Mouse (Mus musculus) limb, embryonic 14.5 days (tissue): ENCODE measurements around the gene Nfkbia. TPM values are rescaled to one million over a fixed set of nuclear protein-coding genes. Genes with fewer than 3 reads are reported as not detected.

Experiments
- ATAC-seq: fragments of 200-750 bp; cut with Nextera tagmentation; 2 replicates; pipeline ENCODE4 v1.8.0; 2017; ENCODE audit warnings: low read depth, moderate number of reproducible peaks, moderate TSS enrichment; ENCODE audit not compliant: low FRiP score
- DNase-seq: peaks from one replicate; pipeline ENCODE4 v3.0.0-alpha.2; 2015; ENCODE audit warnings: low spot score
- H3K27ac ChIP-seq: fragments of 300-500 bp; sonication (generic); replicated peaks from 2 replicates; pipeline ENCODE4 v1.5.1; 2014; ENCODE audit warnings: low read depth, mild to moderate bottlenecking, low read length, moderate library complexity, mixed read lengths
- H3K27me3 ChIP-seq: fragments of 300-500 bp; sonication (generic); 2 replicates; pipeline ENCODE4 v1.6.1; 2014; ENCODE audit warnings: low read length, mixed read lengths; ENCODE audit not compliant: control insufficient read depth, insufficient read depth
- H3K36me3 ChIP-seq: fragments of 300-500 bp; sonication (generic); 2 replicates; pipeline ENCODE4 v1.6.1; 2014; ENCODE audit warnings: mild to moderate bottlenecking, low read length, moderate library complexity, mixed read lengths; ENCODE audit not compliant: control insufficient read depth, insufficient read depth
- H3K4me1 ChIP-seq: fragments of 300-500 bp; sonication (generic); 2 replicates; pipeline ENCODE4 v1.6.1; 2014; ENCODE audit warnings: antibody characterized with exemption, low read length, mixed read lengths; ENCODE audit not compliant: control insufficient read depth, insufficient read depth
- H3K4me2 ChIP-seq: fragments of 300-500 bp; sonication (generic); replicated peaks from 2 replicates; pipeline ENCODE4 v1.6.1; 2014; ENCODE audit warnings: low read depth, mild to moderate bottlenecking, low read length, moderate library complexity; ENCODE audit not compliant: severe bottlenecking
- H3K4me3 ChIP-seq: fragments of 300-500 bp; sonication (generic); replicated peaks from 2 replicates; pipeline ENCODE4 v1.5.1; 2014; ENCODE audit warnings: low read length
- H3K9ac ChIP-seq: fragments of 300-500 bp; sonication (generic); 2 replicates; pipeline ENCODE4 v1.6.1; 2014; ENCODE audit warnings: mild to moderate bottlenecking, low read depth, low read length, moderate library complexity; ENCODE audit not compliant: severe bottlenecking
- H3K9me3 ChIP-seq: fragments of 300-500 bp; sonication (generic); 2 replicates; pipeline ENCODE4 v1.6.1; 2016; ENCODE audit warnings: low read length; ENCODE audit not compliant: control insufficient read depth
- POLR2A ChIP-seq: fragments of 200-500 bp; IDR thresholded peaks from 2 replicates; pipeline ENCODE4 v1.8.0; 2012; ENCODE audit warnings: inconsistent platforms, mild to moderate bottlenecking, moderate library complexity, borderline replicate concordance; ENCODE audit not compliant: insufficient read depth, insufficient read length; ENCODE audit errors: extremely low read depth
- WGBS: fragments of 180-500 bp; shearing (Covaris S2); extraction: QIAGEN DNeasy Blood & Tissue Kit; methylation state at CpG from one replicate; pipeline ENCODE4 v1.1.7; 2014; 5-methylcytosine and 5-hydroxymethylcytosine counted together
- polyA plus RNA-seq, 2 experiments: library from polyadenylated mRNA; depleted of rRNA in 1 of 2; stranded (reverse) in 1 of 2; unstranded in 1 of 2; fragments of >200 nt; fragmentation: Nextera tagmentation in 1 of 2; extraction: Ambion mirVana in 1 of 2; gene quantifications; 2 replicates each; pipeline versions ENCODE4 v1.2.1 to v1.2.3; 2012 to 2014

The Nfkbia gene
- polyA plus RNA-seq, 2 experiments: 76.0 to 111 TPM

DNA sequence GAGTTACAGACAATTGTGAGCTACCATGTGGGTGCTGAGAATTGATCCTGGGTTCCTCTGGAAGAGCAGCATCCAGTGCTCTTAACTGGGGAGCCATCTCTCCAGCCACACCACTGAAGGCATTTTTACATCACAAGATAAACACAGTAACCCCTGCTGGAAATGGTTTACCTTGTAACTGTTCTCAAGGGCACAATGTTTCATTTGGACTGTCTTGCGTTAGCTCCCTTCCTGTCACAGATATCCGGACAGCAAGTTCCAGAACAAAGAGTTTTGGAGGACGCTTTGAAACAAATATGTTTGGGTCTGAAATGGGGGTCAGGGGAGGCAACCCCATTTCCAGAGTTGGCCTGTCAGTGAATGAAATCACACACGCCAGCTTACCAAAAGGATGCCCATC is 46.9 kb downstream of the Nfkbia start:
- Histone ChIP-seq H3K27me3 (no peaks in the 10 kb centered on the region), H3K9me3 (no peaks in the 10 kb centered on the region), H3K27ac (peak overlapping the region; percentile 88; the same call in 1 of the 2 replicates), H3K4me3 (no peak overlapping the region), H3K4me2 (no peak overlapping the region), H3K4me1 (peaks cover 25% of the 10 kb centered on the region), H3K9ac (no peak overlapping the region), H3K36me3 (no peaks in the 10 kb centered on the region)
- ATAC-seq: no peak
- no peak for TF ChIP-seq POLR2A
- 87% methylated on average over 4 of the region's 4 CpGs for WGBS
- no peak for DNase-seq

DNA sequence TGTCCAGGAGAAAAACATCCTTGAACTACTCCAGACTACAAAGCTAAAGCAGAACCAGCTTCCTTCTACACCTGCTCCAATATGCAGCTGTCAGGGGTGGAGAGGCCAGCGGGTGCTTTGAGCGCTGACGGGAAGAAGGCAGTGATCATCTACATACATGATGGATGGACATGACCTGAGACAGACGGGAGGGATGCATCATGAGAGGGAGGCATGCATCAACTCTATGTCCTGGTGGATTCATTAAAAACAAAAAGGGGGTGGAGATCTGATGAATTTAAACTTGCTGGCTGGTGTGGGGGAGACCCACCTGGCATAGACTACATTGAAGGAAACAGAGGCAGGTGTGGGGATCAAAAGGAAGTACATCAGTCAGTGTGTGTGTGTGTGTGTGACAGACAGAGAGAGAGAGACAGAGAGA is 48.4 kb downstream of the Nfkbia start:
- Histone ChIP-seq H3K9me3 (no peaks in the 10 kb centered on the region), H3K27me3 (no peaks in the 10 kb centered on the region), H3K36me3 (no peaks in the 10 kb centered on the region), H3K4me2 (no peak overlapping the region), H3K4me3 (no peak overlapping the region), H3K27ac (no peak overlapping the region), H3K4me1 (peaks cover 32% of the 10 kb centered on the region), H3K9ac (no peak overlapping the region)
- no peak for TF ChIP-seq POLR2A
- ATAC-seq (no peak), DNase-seq (no peak)
- 77% methylated on average over 4 of the region's 4 CpGs for WGBS

DNA sequence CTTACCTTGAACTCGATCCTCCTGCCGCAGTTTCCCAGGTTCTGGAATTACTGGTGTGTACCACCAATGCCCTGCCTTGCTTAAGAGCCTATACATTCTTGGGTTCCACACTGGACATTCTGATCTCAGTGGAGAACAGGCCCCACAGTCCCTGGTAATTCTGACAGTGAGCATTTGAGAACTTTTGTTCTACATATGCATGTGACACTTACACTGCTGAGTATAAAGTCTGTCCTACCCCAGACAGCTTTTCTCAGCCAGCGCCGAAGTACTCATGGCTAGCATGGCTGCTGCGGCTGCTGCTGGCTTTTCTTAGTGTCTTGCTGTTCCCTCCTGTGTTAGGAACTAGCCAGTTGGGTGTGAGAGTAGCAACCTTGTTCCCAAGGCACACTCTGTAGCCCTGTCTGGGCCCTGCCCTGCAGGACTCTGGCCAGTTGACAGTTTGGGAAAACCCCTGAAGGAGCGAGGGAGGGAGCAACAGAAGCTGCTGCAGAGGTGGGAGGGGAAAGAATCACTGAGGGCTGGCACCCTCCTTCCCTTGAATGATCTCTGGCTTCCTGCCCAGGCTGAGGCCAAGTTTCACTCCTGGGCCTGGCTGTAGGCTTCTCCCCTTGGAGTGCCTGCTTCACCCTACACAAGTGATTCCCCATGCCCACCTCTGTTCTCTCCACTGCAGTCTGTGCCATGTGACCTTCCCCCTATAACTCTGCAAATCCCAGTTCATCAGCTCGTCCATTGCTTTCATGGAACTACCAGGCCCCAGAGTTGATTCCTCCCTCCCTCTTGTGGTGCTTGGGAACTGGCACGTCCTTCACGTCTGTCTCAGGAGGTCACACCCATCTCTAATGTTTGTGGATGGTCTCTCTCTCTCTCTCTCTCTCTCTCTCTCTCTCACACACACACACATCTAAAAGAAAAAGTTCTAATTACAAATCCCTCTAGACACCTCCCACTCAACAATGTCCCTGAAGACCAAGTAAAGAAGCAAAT is 49.3 kb downstream of the Nfkbia start:
- 0 out of 2 replicates have a peak overlapping the region, but pooled peaks have one; percentile 2 for H3K27ac ChIP-seq
- no peaks in the 10 kb centered on the region for H3K9me3 ChIP-seq
- no peaks in the 10 kb centered on the region for H3K36me3 ChIP-seq
- H3K4me3 ChIP-seq: no peak overlapping the region
- H3K4me2 ChIP-seq: no peak overlapping the region
- TF ChIP-seq POLR2A: no peak
- DNase-seq: peak; percentile 50
- peaks cover 41% of the 10 kb centered on the region for H3K4me1 ChIP-seq
- H3K9ac ChIP-seq: peak overlapping the region; percentile 21; the same call in 1 of the 2 replicates
- H3K27me3 ChIP-seq: no peaks in the 10 kb centered on the region
- ATAC-seq: no peak
- 56% methylated on average over 9 of the region's 9 CpGs for WGBS

DNA sequence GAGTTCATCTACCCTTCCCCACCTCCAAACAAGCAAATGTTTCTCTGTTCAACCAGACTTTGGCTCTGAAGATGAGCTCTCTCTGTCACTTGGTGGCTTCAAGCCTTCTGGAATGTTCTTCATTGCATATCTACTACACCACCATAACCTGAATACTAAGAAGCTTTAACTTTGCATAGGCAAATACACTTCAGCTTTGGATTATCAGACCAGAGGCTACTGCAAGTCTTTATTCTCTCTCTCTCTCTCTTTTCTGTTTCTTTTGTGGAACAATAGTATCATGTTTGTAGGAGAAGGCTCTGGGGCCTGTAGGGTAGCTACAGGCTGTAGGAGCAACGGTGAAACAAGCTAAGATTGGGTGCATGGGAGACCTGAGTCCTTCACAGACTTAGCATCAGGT is 50.2 kb downstream of the Nfkbia start:
- Histone ChIP-seq H3K4me3 (no peak overlapping the region), H3K27ac (no peak overlapping the region), H3K4me2 (no peak overlapping the region), H3K9ac (no peak overlapping the region), H3K27me3 (no peaks in the 10 kb centered on the region), H3K4me1 (peaks cover 47% of the 10 kb centered on the region), H3K36me3 (no peaks in the 10 kb centered on the region), H3K9me3 (no peaks in the 10 kb centered on the region)
- no peak for ATAC-seq
- 93% methylated on average over 1 of the region's 1 CpGs for WGBS
- no peak for DNase-seq
- TF ChIP-seq POLR2A: no peak

DNA sequence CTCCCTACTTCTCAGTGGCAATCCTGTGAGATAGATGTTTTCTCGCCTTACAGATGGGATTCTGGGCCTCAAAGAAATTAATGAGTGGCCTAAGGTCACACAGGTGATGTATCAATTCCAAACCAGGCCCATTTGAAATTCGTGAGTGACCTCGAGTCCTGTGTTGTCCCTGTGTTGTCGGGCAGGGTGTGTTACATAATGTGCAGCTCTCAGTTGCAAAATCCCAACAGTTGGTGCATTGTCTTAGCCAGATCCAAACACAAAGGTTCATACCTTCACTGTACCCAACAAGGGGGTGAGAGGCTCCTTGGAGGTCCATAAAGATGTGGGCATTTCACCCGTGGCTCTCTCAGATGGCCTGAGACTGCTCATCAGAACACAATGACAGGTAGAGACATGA is 52.0 kb downstream of the Nfkbia start:
- TF ChIP-seq POLR2A: no peak
- Histone ChIP-seq H3K36me3 (no peaks in the 10 kb centered on the region), H3K4me3 (no peak overlapping the region), H3K4me1 (peaks cover 37% of the 10 kb centered on the region), H3K4me2 (no peak overlapping the region), H3K9ac (no peak overlapping the region), H3K27me3 (no peaks in the 10 kb centered on the region), H3K27ac (no peak overlapping the region), H3K9me3 (no peaks in the 10 kb centered on the region)
- ATAC-seq: no peak
- DNase-seq: no peak
- WGBS: 70% methylated on average over 5 of the region's 5 CpGs

Other genes starting within 250 kb of the Nfkbia start
- gene 1110008L16Rik, start 193.1 kb downstream of the Nfkbia start, polyA plus RNA-seq (2012; rRNA removed): 10.2 and 12.6 TPM in 2 replicates
- gene 1110008L16Rik, start 193.1 kb downstream of the Nfkbia start, polyA plus RNA-seq (2014; fragmentation: Nextera tagmentation; extraction: Ambion mirVana): 10.5 and 13.6 TPM in 2 replicates
- gene Ppp2r3c, start 189.6 kb downstream of the Nfkbia start, polyA plus RNA-seq (2012; rRNA removed): 10.2 and 12.4 TPM in 2 replicates
- gene Ppp2r3c, start 189.6 kb downstream of the Nfkbia start, polyA plus RNA-seq (2014; fragmentation: Nextera tagmentation; extraction: Ambion mirVana): 12.5 and 14.1 TPM in 2 replicates
- 140 and 167 TPM in 2 replicates for gene Psma6, start 108.4 kb downstream of the Nfkbia start, polyA plus RNA-seq (2012; rRNA removed)
- 416 and 425 TPM in 2 replicates for gene Psma6, start 108.4 kb downstream of the Nfkbia start, polyA plus RNA-seq (2014; fragmentation: Nextera tagmentation; extraction: Ambion mirVana)
- gene Aldoart2, start 72.6 kb upstream of the Nfkbia start, polyA plus RNA-seq (2012; rRNA removed): not detected in 2 replicates
- gene Aldoart2, start 72.6 kb upstream of the Nfkbia start, polyA plus RNA-seq (2014; fragmentation: Nextera tagmentation; extraction: Ambion mirVana): not detected in 2 replicates
- not detected in 2 replicates for gene Insm2, start 106.8 kb upstream of the Nfkbia start, polyA plus RNA-seq (2012; rRNA removed)
- gene Insm2, start 106.8 kb upstream of the Nfkbia start, polyA plus RNA-seq (2014; fragmentation: Nextera tagmentation; extraction: Ambion mirVana): 0.07 and 0.26 TPM in 2 replicates